Comparison of ENCODE assay signal across 31 mouse cellular contexts in the genomic region with DNA sequence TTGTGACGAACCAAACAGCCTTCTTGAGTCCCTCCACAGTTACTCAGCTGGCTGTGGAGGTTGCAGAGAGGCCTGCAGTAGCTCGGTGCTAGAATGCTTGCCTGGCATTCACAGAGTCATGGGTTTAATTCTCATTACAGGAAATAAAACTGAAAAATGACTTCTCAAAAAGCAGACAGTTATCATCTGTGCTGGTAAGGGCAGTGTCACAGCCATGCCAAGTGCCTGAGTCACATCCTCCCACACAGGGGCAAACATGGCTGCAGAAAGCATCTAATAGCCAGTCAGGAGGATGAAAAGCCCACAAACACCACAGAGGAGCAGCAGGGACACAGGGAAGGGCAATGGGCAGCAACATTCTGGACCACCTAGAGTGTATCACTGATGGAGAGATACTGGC. TPM values are rescaled to one million over a fixed set of nuclear protein-coding genes. Genes with fewer than 3 reads are reported as not detected.
"Had no signal": no experiment of that assay in that cellular context is flagged by ENCODE, and none has a peak within 500 bp of the region (broad histone marks: within the 10 kb centered on the region; RNA-seq: fewer than 3 reads in every experiment).

No protein-coding gene starts in this region.

- DNase-seq: kidney, adult 18-20 months; kidney, adult 9 months; kidney, postnatal 14 days; layer of hippocampus, postnatal 36 days; liver, postnatal 0 days; lung, embryonic 14.5 days; lung, postnatal 36 days; retina, postnatal 1 day; thymus, adult 2 months; thymus, postnatal 25 days had no signal

- H3K4me3 ChIP-seq: layer of hippocampus, adult 2 months; left cerebral cortex, adult 2 months; midbrain, embryonic 12.5 days; midbrain, embryonic 15.5 days; neural tube, embryonic 13.5 days had no signal

- H3K36me3 ChIP-seq: midbrain, embryonic 12.5 days; midbrain, embryonic 15.5 days; neural tube, embryonic 13.5 days had no signal

- H3K27me3 ChIP-seq: midbrain, embryonic 15.5 days had no signal

- H3K27ac ChIP-seq: layer of hippocampus, adult 2 months; left cerebral cortex, adult 2 months; liver, embryonic 14.5 days; midbrain, embryonic 12.5 days; midbrain, embryonic 15.5 days; neural tube, embryonic 13.5 days had no signal

- H3K4me2 ChIP-seq: lung, embryonic 14.5 days; midbrain, embryonic 12.5 days; midbrain, embryonic 15.5 days; neural tube, embryonic 13.5 days had no signal

RNA-seq across cellular contexts. Expression of a gene that starts 40.9 kb away (rescaled TPM):
- total RNA-seq: layer of hippocampus, adult 2 months; layer of hippocampus, postnatal 10 days; layer of hippocampus, postnatal 36 days; left cerebral cortex, adult 2 months; left cerebral cortex, postnatal 10 days; left cerebral cortex, postnatal 36 days; liver, adult 2 months; megakaryocyte, adult 5-6 weeks; neutrophil, adult 5-6 weeks had no signal
- polyA plus RNA-seq: kidney, embryonic 16.5 days; large intestine, adult 2 months; limb, embryonic 11.5 days; limb, embryonic 14.5 days; liver, adult 2 months; liver, embryonic 14.5 days; liver, postnatal 0 days; midbrain, embryonic 12.5 days; midbrain, embryonic 15.5 days; neural tube, embryonic 13.5 days; small intestine, adult 2 months; spleen, adult 2 months; stomach, embryonic 16.5 days; testis, adult 2 months; urinary bladder, adult 2 months had no signal
